Mouse (Mus musculus) left cerebral cortex, postnatal 25 days (tissue): ENCODE measurements at regions not wholly inside any gene's neighbourhood (a gene's known extent, or its start where the extent isn't known, plus 50 kb on each side); places are given as distances from the start of the nearest gene placed in this dataset.

ENCODE experiments used
- DNase-seq, 2 experiments: peaks; one replicate each; pipeline ENCODE4 v3.0.0; 2022; ENCODE audit warnings: low spot score in 2 of 2, mixed read lengths in 1 of 2
- intact Hi-C: fragments of 180-260 bp; cut with DNase I; formaldehyde crosslinking; loops from one replicate; pipeline ENCODE4 v1.15.1; 2025

DNA sequence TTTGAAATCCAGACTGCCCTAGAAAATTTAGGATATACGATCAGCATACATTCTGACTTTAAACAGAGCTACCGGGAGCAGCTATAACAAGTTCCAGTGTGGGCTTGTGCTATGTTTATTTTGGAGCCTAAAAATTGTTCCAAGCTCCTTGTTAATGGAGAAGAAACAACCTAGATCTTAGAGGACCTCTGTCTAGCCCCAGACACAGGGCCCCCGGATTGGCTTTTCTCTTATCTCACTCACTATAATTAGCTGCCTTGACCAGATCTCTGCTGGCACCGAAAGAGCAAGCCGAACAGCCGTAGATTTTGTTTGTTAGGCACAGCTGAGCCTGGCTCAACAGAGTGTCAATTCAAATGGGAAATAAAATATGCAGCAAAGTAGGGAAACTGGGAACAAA lies 50.1 kb upstream of the Herpud2 start:
- peak; percentile 39 to 74 for DNase-seq
- intact Hi-C loops, result no loop called here
